Mouse (Mus musculus) kidney, postnatal 0 days (tissue): Measurements from ENCODE around the gene Tagln2. TPM values are rescaled to one million over a fixed set of nuclear protein-coding genes. Genes with fewer than 3 reads are reported as not detected.

ENCODE experiments used
- ATAC-seq: fragments of 200-750 bp; cut with Nextera tagmentation; replicated peaks from 2 replicates; pipeline ENCODE4 v1.8.0; 2017; ENCODE audit warnings: low read depth, moderate number of reproducible peaks, moderate TSS enrichment, moderate library complexity; ENCODE audit not compliant: low FRiP score
- DNase-seq: peaks from one replicate; pipeline ENCODE4 v3.0.0-alpha.2; 2016; ENCODE audit warnings: low spot score
- H3K27ac ChIP-seq: fragments of 300-500 bp; sonication (generic); 2 replicates; pipeline ENCODE4 v1.5.1; 2014; ENCODE audit warnings: mild to moderate bottlenecking
- H3K27me3 ChIP-seq: fragments of 300-500 bp; sonication (generic); 2 replicates; pipeline ENCODE4 v1.6.1; 2014; ENCODE audit warnings: low read length, mixed read lengths; ENCODE audit not compliant: insufficient read depth
- H3K36me3 ChIP-seq: fragments of 300-500 bp; sonication (generic); 2 replicates; pipeline ENCODE4 v1.6.1; 2014; ENCODE audit warnings: low read length, mixed read lengths; ENCODE audit not compliant: insufficient read depth
- H3K4me1 ChIP-seq: fragments of 300-500 bp; sonication (generic); replicated peaks from 2 replicates; pipeline ENCODE4 v1.6.1; 2014; ENCODE audit warnings: antibody characterized with exemption, low read length, mixed read lengths; ENCODE audit not compliant: insufficient read depth
- H3K4me2 ChIP-seq: fragments of 300-500 bp; sonication (generic); 2 replicates; pipeline ENCODE4 v1.6.1; 2014; ENCODE audit warnings: mild to moderate bottlenecking, low read length, moderate library complexity, mixed read lengths
- H3K4me3 ChIP-seq: fragments of 300-500 bp; sonication (generic); replicated peaks from 2 replicates; pipeline ENCODE4 v1.5.1; 2014; ENCODE audit warnings: low read depth, low read length
- H3K9ac ChIP-seq: fragments of 300-500 bp; sonication (generic); 2 replicates; pipeline ENCODE4 v1.6.1; 2014; ENCODE audit warnings: low read depth, low read length
- H3K9me3 ChIP-seq: fragments of 300-500 bp; sonication (generic); replicated peaks from 2 replicates; pipeline ENCODE4 v1.6.1; 2016; ENCODE audit warnings: low read length, inconsistent platforms, mixed read lengths
- CTCF ChIP-seq: IDR thresholded peaks from 2 replicates; pipeline ENCODE4 v1.5.1; 2016; ENCODE audit warnings: antibody characterized with exemption, low read depth, mild to moderate bottlenecking, moderate library complexity
- WGBS: fragments of 180-500 bp; shearing (Covaris S2); extraction: QIAGEN DNeasy Blood & Tissue Kit; methylation state at CpG from one replicate; pipeline ENCODE4 v1.1.7; 2014; 5-methylcytosine and 5-hydroxymethylcytosine counted together
- polyA plus RNA-seq: library from polyadenylated mRNA; unstranded; fragments of >200 nt; fragmentation: Nextera tagmentation; extraction: Ambion mirVana; gene quantifications from 2 replicates; pipeline ENCODE4 v1.2.1, GENCODE M21; 2015

Gene Tagln2
- polyA plus RNA-seq, 1 experiment from 2014 or later = 225 TPM

DNA sequence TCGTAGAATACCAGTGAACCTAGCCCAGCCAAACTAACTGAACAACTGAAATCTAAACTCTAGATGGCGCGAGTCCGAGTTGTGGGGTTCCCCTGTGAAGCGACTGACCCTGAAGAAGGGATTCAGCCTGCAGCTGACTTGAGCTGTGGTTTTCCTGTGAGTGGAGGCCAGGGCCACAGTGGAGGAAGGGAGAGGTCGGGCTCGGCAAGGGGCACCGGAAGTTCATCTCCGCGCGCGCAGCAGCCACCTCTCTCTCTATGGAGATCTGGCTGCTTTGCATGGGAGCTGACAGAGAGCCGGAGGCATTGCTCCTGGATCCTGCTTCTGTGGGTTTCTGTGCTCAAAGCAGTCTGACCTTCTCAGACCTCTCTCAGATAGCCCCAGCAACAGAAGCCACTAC is 13.1 kb downstream of the Tagln2 start:
- peak; percentile 86 for DNase-seq
- Histone ChIP-seq H3K9ac (peak overlapping the region; percentile 32; the same call in 1 of the 2 replicates), H3K4me1 (peaks cover 26% of the 10 kb centered on the region), H3K27me3 (no peaks in the 10 kb centered on the region), H3K4me3 (no peak overlapping the region), H3K27ac (peak overlapping the region; percentile 86), H3K4me2 (peak overlapping the region; percentile 15; the same call in 1 of the 2 replicates), H3K36me3 (0 out of 2 replicates have a peak, but pooled peaks cover 3% of the 10 kb centered on the region), H3K9me3 (no peaks in the 10 kb centered on the region)
- 27% methylated on average over 13 of the region's 13 CpGs for WGBS
- TF ChIP-seq CTCF = peak; percentile 62
- ATAC-seq = 0 out of 2 replicates have a peak, but pooled peaks have one; percentile 40

- no peaks in the 10 kb centered on the region for H3K27me3 ChIP-seq
- no peaks in the 10 kb centered on the region for H3K9me3 ChIP-seq
- no peak for TF ChIP-seq CTCF
- DNase-seq (peak; percentile 62), ATAC-seq (no peak)
- H3K27ac ChIP-seq = peak overlapping the region; percentile 86
- H3K9ac ChIP-seq = peak overlapping the region; percentile 32; the same call in 1 of the 2 replicates
- 0 out of 2 replicates have a peak overlapping the region, but pooled peaks have one; percentile 15 for H3K4me2 ChIP-seq
- 65% methylated on average over 17 of the region's 17 CpGs for WGBS
- H3K4me1 ChIP-seq = peaks cover 26% of the 10 kb centered on the region
- H3K4me3 ChIP-seq = no peak overlapping the region
- H3K36me3 ChIP-seq = no peaks in the 10 kb centered on the region
Observed at GRCm38 (mm10) chr1:172513525-172514212, 13.8 kb downstream of the Tagln2 start.

DNA sequence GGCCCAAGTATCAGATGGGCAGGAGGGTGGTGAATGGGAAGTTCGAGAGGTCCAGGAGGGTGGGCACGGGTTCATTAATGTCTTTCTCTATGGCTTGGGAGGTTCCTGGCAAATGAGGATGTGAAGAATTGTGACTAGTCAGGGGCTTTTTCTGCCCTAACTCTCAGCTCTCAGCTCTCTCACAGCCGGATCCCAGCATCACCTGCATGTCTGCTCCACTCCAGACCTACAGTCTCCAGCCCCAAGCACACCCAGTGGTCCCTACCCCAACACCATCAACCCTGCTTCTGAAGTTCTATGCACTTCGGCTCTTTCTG is 14.3 kb downstream of the Tagln2 start:
- Histone ChIP-seq H3K4me2 (no peak overlapping the region), H3K27me3 (no peaks in the 10 kb centered on the region), H3K4me3 (no peak overlapping the region), H3K36me3 (no peaks in the 10 kb centered on the region), H3K27ac (peak overlapping the region; percentile 86), H3K4me1 (peaks cover 26% of the 10 kb centered on the region), H3K9me3 (no peaks in the 10 kb centered on the region), H3K9ac (no peak overlapping the region)
- no peak for TF ChIP-seq CTCF
- WGBS = 73% methylated on average over 4 of the region's 4 CpGs
- no peak for ATAC-seq
- DNase-seq = no peak

- WGBS = 57% methylated on average over 7 of the region's 7 CpGs
- Histone ChIP-seq H3K36me3 (no peaks in the 10 kb centered on the region), H3K27ac (peak overlapping the region; percentile 86), H3K9ac (no peak overlapping the region), H3K4me2 (no peak overlapping the region), H3K27me3 (no peaks in the 10 kb centered on the region), H3K4me1 (peaks cover 26% of the 10 kb centered on the region), H3K9me3 (no peaks in the 10 kb centered on the region), H3K4me3 (no peak overlapping the region)
- DNase-seq (peak; percentile 50), ATAC-seq (no peak)
- TF ChIP-seq CTCF = no peak
Observed at GRCm38 (mm10) chr1:172514551-172515268, 14.9 kb downstream of the Tagln2 start.

GRCm38 (mm10) chr1:172515396-172515795 is 15.5 kb downstream of the Tagln2 start:
- DNase-seq (no peak), ATAC-seq (0 out of 2 replicates have a peak, but pooled peaks have one; percentile 23)
- Histone ChIP-seq H3K27ac (peak overlapping the region; percentile 86), H3K27me3 (no peaks in the 10 kb centered on the region), H3K9me3 (no peaks in the 10 kb centered on the region), H3K4me1 (peaks cover 27% of the 10 kb centered on the region), H3K4me3 (no peak overlapping the region), H3K36me3 (no peaks in the 10 kb centered on the region), H3K4me2 (no peak overlapping the region), H3K9ac (no peak overlapping the region)
- WGBS = 32% methylated on average over 1 of the region's 1 CpGs
- no peak for TF ChIP-seq CTCF

GRCm38 (mm10) chr1:172518013-172518412 is 18.2 kb downstream of the Tagln2 start:
- 82% methylated on average over 4 of the region's 4 CpGs for WGBS
- Histone ChIP-seq H3K9ac (no peak overlapping the region), H3K4me1 (peaks cover 27% of the 10 kb centered on the region), H3K4me2 (no peak overlapping the region), H3K4me3 (no peak overlapping the region), H3K9me3 (no peaks in the 10 kb centered on the region), H3K36me3 (no peaks in the 10 kb centered on the region), H3K27ac (no peak overlapping the region), H3K27me3 (no peaks in the 10 kb centered on the region)
- ATAC-seq = no peak
- TF ChIP-seq CTCF = peak; percentile 56
- DNase-seq = no peak
